22 mouse cellular contexts compared by ENCODE assay signal in the genomic region with DNA sequence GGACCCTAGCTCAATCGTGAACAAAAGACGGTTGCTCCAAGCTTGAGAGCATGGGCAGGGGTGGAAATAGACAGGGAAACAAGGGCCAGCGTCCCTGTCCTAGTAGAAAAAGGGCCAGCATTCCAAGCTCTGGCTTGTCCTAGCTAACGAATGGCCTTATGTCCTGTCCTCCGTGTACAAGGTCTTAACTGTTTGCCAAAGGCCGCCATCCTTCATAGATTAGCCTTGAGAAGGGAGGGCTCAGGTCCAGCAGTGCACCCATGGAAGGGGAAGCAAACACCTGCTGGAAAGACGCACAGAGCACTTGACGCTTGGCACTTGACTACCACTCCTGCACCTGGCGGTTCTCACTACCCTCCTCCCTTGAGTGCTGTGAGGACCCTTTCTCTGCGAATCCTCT. TPM values are rescaled to one million over a fixed set of nuclear protein-coding genes. Genes with fewer than 3 reads are reported as not detected.
"Had no signal": no experiment of that assay in that cellular context is flagged by ENCODE, and none has a peak within 500 bp of the region (broad histone marks: within the 10 kb centered on the region; RNA-seq: fewer than 3 reads in every experiment).

No protein-coding gene starts in this region.

- ATAC-seq: midbrain, embryonic 16.5 days had no signal

- H3K9me3 ChIP-seq: kidney, embryonic 15.5 days; limb, embryonic 15.5 days; liver, embryonic 12.5 days; lung, embryonic 15.5 days; midbrain, embryonic 10.5 days; neural tube, embryonic 13.5 days had no signal

- H3K4me2 ChIP-seq: kidney, embryonic 15.5 days; limb, embryonic 15.5 days; liver, embryonic 12.5 days; lung, embryonic 15.5 days; neural tube, embryonic 13.5 days had no signal

- H3K4me3 ChIP-seq: kidney, embryonic 15.5 days; left cerebral cortex, adult 2 months; limb, embryonic 15.5 days; liver, embryonic 12.5 days; lung, embryonic 15.5 days; midbrain, embryonic 10.5 days; neural tube, embryonic 13.5 days had no signal

- H3K27ac ChIP-seq: kidney, embryonic 15.5 days; left cerebral cortex, adult 2 months; limb, embryonic 15.5 days; liver, embryonic 12.5 days; lung, embryonic 15.5 days; midbrain, embryonic 10.5 days; neural tube, embryonic 13.5 days had no signal

- H3K4me1 ChIP-seq: liver, embryonic 12.5 days; lung, embryonic 15.5 days; neural tube, embryonic 13.5 days had no signal

- H3K36me3 ChIP-seq: kidney, embryonic 15.5 days; limb, embryonic 15.5 days; liver, embryonic 12.5 days; lung, embryonic 15.5 days; midbrain, embryonic 10.5 days; neural tube, embryonic 13.5 days had no signal

- H3K9ac ChIP-seq: kidney, embryonic 15.5 days; limb, embryonic 15.5 days; liver, embryonic 12.5 days; lung, embryonic 15.5 days; neural tube, embryonic 13.5 days had no signal

- DNase-seq: kidney, postnatal 14 days; lung, postnatal 4 days; right cerebral cortex, postnatal 14 days; thymus, postnatal 36 days had no signal

- H3K27me3 ChIP-seq: liver, embryonic 12.5 days; lung, embryonic 15.5 days; neural tube, embryonic 13.5 days had no signal

RNA-seq across cellular contexts. Expression of gene Gm10803, which starts 32.8 kb away (rescaled TPM):
- total RNA-seq: layer of hippocampus, adult 8-10 months; layer of hippocampus, postnatal 14 days; left cerebral cortex, adult 2 months; left cerebral cortex, postnatal 14 days; megakaryocyte, adult 5-6 weeks had no signal
- polyA plus RNA-seq: kidney, embryonic 15.5 days; large intestine, adult 2 months; limb, embryonic 11.5 days; limb, embryonic 15.5 days; liver, embryonic 12.5 days; liver, embryonic 16.5 days; lung, embryonic 15.5 days; midbrain, embryonic 10.5 days; midbrain, embryonic 16.5 days; neural tube, embryonic 13.5 days; spleen, adult 2 months; stomach, embryonic 16.5 days; thymus, postnatal 0 days had no signal

RNA-seq across cellular contexts. Expression of gene Alx4, which starts 49.1 kb away (rescaled TPM):
- total RNA-seq: megakaryocyte, adult 5-6 weeks had no signal
